10 mouse cellular contexts compared by ENCODE assay signal in genomic region chr12:100127866-100128480, GRCm38 (mm10). TPM values are rescaled to one million over a fixed set of nuclear protein-coding genes. Genes with fewer than 3 reads are reported as not detected.
DNase-seq lines count a peak whose midpoint lies in the region; ATAC-seq and TF ChIP-seq lines count a peak whose summit lies in the region.
"Had no signal": no experiment of that assay in that cellular context is flagged by ENCODE, and none has a peak within 500 bp of the region (broad histone marks: within the 10 kb centered on the region; RNA-seq: fewer than 3 reads in every experiment).

No protein-coding gene starts in this region.

- ATAC-seq in hindbrain, embryonic 13.5 days (ENCODE audit: low FRiP score), result no peak
- no peak for ATAC-seq in hindbrain, embryonic 14.5 days (ENCODE audit: low FRiP score)
- peak; percentile 54; the same call in 1 of the 2 replicates for ATAC-seq in heart, embryonic 14.5 days (ENCODE audit: insufficient number of reproducible peaks, insufficient read depth, low FRiP score, low read depth)
- no peak for ATAC-seq in hindbrain, postnatal 0 days
- ATAC-seq: inflammation-experienced regulatory T-cells, adult 6 months had no signal

- no peak overlapping the region for H3K9ac ChIP-seq in hindbrain, embryonic 13.5 days
- H3K9ac ChIP-seq in hindbrain, embryonic 14.5 days, result no peak overlapping the region
- peak overlapping the region; percentile 27; the same call in 1 of the 2 replicates for H3K9ac ChIP-seq in heart, embryonic 14.5 days (ENCODE audit: low read length)
- no peak overlapping the region for H3K9ac ChIP-seq in hindbrain, postnatal 0 days (replicated peaks; ENCODE audit: low read length)

- no peaks in the 10 kb centered on the region for H3K27me3 ChIP-seq in hindbrain, embryonic 13.5 days
- no peaks in the 10 kb centered on the region for H3K27me3 ChIP-seq in hindbrain, embryonic 14.5 days (ENCODE audit: control insufficient read depth, insufficient read depth, low read length)
- no peaks in the 10 kb centered on the region for H3K27me3 ChIP-seq in heart, embryonic 14.5 days (ENCODE audit: control insufficient read depth, insufficient read depth, low read length)
- H3K27me3 ChIP-seq in hindbrain, postnatal 0 days (ENCODE audit: insufficient read depth, low read length), result no peaks in the 10 kb centered on the region
- no peaks in the 10 kb centered on the region for H3K27me3 ChIP-seq in midbrain, embryonic 10.5 days (ENCODE audit: low read depth, poor library complexity, severe bottlenecking)
- H3K27me3 ChIP-seq: megakaryocyte, embryonic 14.5 days had no signal

- no peak overlapping the region for H3K4me3 ChIP-seq in hindbrain, embryonic 13.5 days
- H3K4me3 ChIP-seq in hindbrain, embryonic 14.5 days (replicated peaks; ENCODE audit: low read length), result no peak overlapping the region
- no peak overlapping the region for H3K4me3 ChIP-seq in heart, embryonic 14.5 days (ENCODE audit: control insufficient read depth in 1 of 2, insufficient read depth in 1 of 2, low read depth in 1 of 2, low read length in 2 of 2)
- no peak overlapping the region for H3K4me3 ChIP-seq in lung, adult 2 months (replicated peaks; ENCODE audit: extremely low read depth, low read depth, low read length)
- no peak overlapping the region for H3K4me3 ChIP-seq in hindbrain, postnatal 0 days (ENCODE audit: low read length)
- H3K4me3 ChIP-seq in midbrain, embryonic 10.5 days, result no peak overlapping the region
- H3K4me3 ChIP-seq: megakaryocyte, embryonic 14.5 days had no signal

- no peak for TF ChIP-seq POLR2A in lung, adult 2 months (IDR thresholded peaks at IDR 0.05; ENCODE audit: borderline replicate concordance, extremely low read depth, low read depth, low read length)

- 79% methylated on average over 8 of the region's 8 CpGs for WGBS in hindbrain, embryonic 13.5 days
- 83% methylated on average over 8 of the region's 8 CpGs for WGBS in hindbrain, embryonic 14.5 days
- 20% methylated on average over 8 of the region's 8 CpGs for WGBS in heart, embryonic 14.5 days
- 22% methylated on average over 8 of the region's 8 CpGs for WGBS in lung, adult 2 months
- 73% methylated on average over 8 of the region's 8 CpGs for WGBS in hindbrain, postnatal 0 days
- 88% methylated on average over 8 of the region's 8 CpGs for WGBS in midbrain, embryonic 10.5 days

- TF ChIP-seq CTCF in lung, adult 2 months (IDR thresholded peaks at IDR 0.05; ENCODE audit: insufficient read depth, low read length), result no peak
- no peak for TF ChIP-seq CTCF in hindbrain, postnatal 0 days (IDR thresholded peaks at IDR 0.05; ENCODE audit: low read depth)

- 0 out of 2 replicates have a peak, but pooled peaks cover 2% of the 10 kb centered on the region for H3K4me1 ChIP-seq in hindbrain, embryonic 13.5 days (replicated peaks)
- H3K4me1 ChIP-seq in hindbrain, embryonic 14.5 days (replicated peaks; ENCODE audit: control insufficient read depth, insufficient read depth, low read length), result no peaks in the 10 kb centered on the region
- H3K4me1 ChIP-seq in heart, embryonic 14.5 days (ENCODE audit: control insufficient read depth in 2 of 2, insufficient read depth in 2 of 2, low read length in 2 of 2), result peaks cover 15 to 24% of the 10 kb centered on the region in 2 experiments
- peaks cover 12% of the 10 kb centered on the region for H3K4me1 ChIP-seq in lung, adult 2 months (ENCODE audit: control insufficient read depth, insufficient read depth, low read length)
- H3K4me1 ChIP-seq in hindbrain, postnatal 0 days (ENCODE audit: insufficient read depth, low read length), result no peaks in the 10 kb centered on the region
- H3K4me1 ChIP-seq in midbrain, embryonic 10.5 days, result no peaks in the 10 kb centered on the region

- H3K9me3 ChIP-seq in hindbrain, embryonic 13.5 days, result no peaks in the 10 kb centered on the region
- no peaks in the 10 kb centered on the region for H3K9me3 ChIP-seq in hindbrain, embryonic 14.5 days (ENCODE audit: control insufficient read depth, low read length)
- H3K9me3 ChIP-seq in heart, embryonic 14.5 days (ENCODE audit: control insufficient read depth, low read length), result no peaks in the 10 kb centered on the region
- no peaks in the 10 kb centered on the region for H3K9me3 ChIP-seq in hindbrain, postnatal 0 days (ENCODE audit: low read length)
- H3K9me3 ChIP-seq in midbrain, embryonic 10.5 days (replicated peaks), result no peaks in the 10 kb centered on the region
- H3K9me3 ChIP-seq: megakaryocyte, embryonic 14.5 days had no signal

- H3K36me3 ChIP-seq in hindbrain, embryonic 13.5 days, result peaks cover 88% of the 10 kb centered on the region
- peaks cover 87% of the 10 kb centered on the region for H3K36me3 ChIP-seq in hindbrain, embryonic 14.5 days (replicated peaks; ENCODE audit: control insufficient read depth, insufficient read depth)
- peaks cover 84% of the 10 kb centered on the region for H3K36me3 ChIP-seq in heart, embryonic 14.5 days (ENCODE audit: control insufficient read depth, insufficient read depth, low read length)
- H3K36me3 ChIP-seq in hindbrain, postnatal 0 days (ENCODE audit: insufficient read depth, low read length), result peaks cover 62% of the 10 kb centered on the region
- peaks cover 95% of the 10 kb centered on the region for H3K36me3 ChIP-seq in midbrain, embryonic 10.5 days

- DNase-seq in hindbrain, embryonic 14.5 days (ENCODE audit: low spot score), result no peak
- DNase-seq in adipocyte (ENCODE audit: low spot score), result peak; percentile 45
- DNase-seq in lung, adult 2 months, result peak; percentile 31
- DNase-seq in hindbrain, postnatal 0 days (ENCODE audit: low spot score), result no peak
- DNase-seq in midbrain, embryonic 10.5 days (ENCODE audit: low spot score), result no peak
- DNase-seq in spleen, adult 18-20 months, result no peak

- H3K4me2 ChIP-seq in hindbrain, embryonic 13.5 days, result no peak overlapping the region
- H3K4me2 ChIP-seq in hindbrain, embryonic 14.5 days (replicated peaks), result no peak overlapping the region
- 0 out of 2 replicates have a peak overlapping the region, but pooled peaks have one; percentile 12 for H3K4me2 ChIP-seq in heart, embryonic 14.5 days (ENCODE audit: low read length)
- H3K4me2 ChIP-seq in hindbrain, postnatal 0 days (ENCODE audit: low read depth, low read length), result no peak overlapping the region

- H3K27ac ChIP-seq in hindbrain, embryonic 13.5 days, result 0 out of 2 replicates have a peak overlapping the region, but pooled peaks have one; percentile 3
- H3K27ac ChIP-seq in hindbrain, embryonic 14.5 days, result no peak overlapping the region
- H3K27ac ChIP-seq in heart, embryonic 14.5 days (replicated peaks in 1 of 2; ENCODE audit: control insufficient read depth in 1 of 2, insufficient read depth in 1 of 2, low read depth in 2 of 2, low read length in 2 of 2), result peak overlapping the region; percentile 67 to 74
- no peak overlapping the region for H3K27ac ChIP-seq in hindbrain, postnatal 0 days
- no peak overlapping the region for H3K27ac ChIP-seq in midbrain, embryonic 10.5 days (replicated peaks)

RNA-seq across cellular contexts. Expression of gene Psmc1, which starts 18.0 kb away (rescaled TPM):
- 282 and 285 TPM in 2 replicates for polyA plus RNA-seq in hindbrain, embryonic 13.5 days (2015; fragmentation: Nextera tagmentation; extraction: Ambion mirVana)
- polyA plus RNA-seq in hindbrain, embryonic 14.5 days (2014; fragmentation: Nextera tagmentation; extraction: Ambion mirVana), result 264 and 278 TPM in 2 replicates
- 196 and 198 TPM in 2 replicates for polyA plus RNA-seq in heart, embryonic 14.5 days (2014; fragmentation: Nextera tagmentation; extraction: Ambion mirVana)
- polyA plus RNA-seq in lung, adult 2 months (2012; rRNA removed), result 20.6 and 34.2 TPM in 2 replicates
- total RNA-seq in hindbrain, postnatal 0 days (2014; rRNA removed), result 64.4 and 89.0 TPM in 2 replicates
- 275 and 295 TPM in 2 replicates for polyA plus RNA-seq in hindbrain, postnatal 0 days (2015; fragmentation: Nextera tagmentation; extraction: Ambion mirVana)
- 417 and 419 TPM in 2 replicates for polyA plus RNA-seq in midbrain, embryonic 10.5 days (2016; fragmentation: Nextera tagmentation; extraction: Ambion mirVana)

RNA-seq across cellular contexts. Expression of gene Nrde2, which starts 31.5 kb away (rescaled TPM):
- 14.4 and 14.9 TPM in 2 replicates for polyA plus RNA-seq in hindbrain, embryonic 13.5 days (2015; fragmentation: Nextera tagmentation; extraction: Ambion mirVana)
- 12.0 and 14.0 TPM in 2 replicates for polyA plus RNA-seq in hindbrain, embryonic 14.5 days (2014; fragmentation: Nextera tagmentation; extraction: Ambion mirVana)
- 8.1 and 10.9 TPM in 2 replicates for polyA plus RNA-seq in heart, embryonic 14.5 days (2014; fragmentation: Nextera tagmentation; extraction: Ambion mirVana)
- 7.0 and 11.6 TPM in 2 replicates for polyA plus RNA-seq in lung, adult 2 months (2012; rRNA removed)
- 20.2 and 20.5 TPM in 2 replicates for total RNA-seq in hindbrain, postnatal 0 days (2014; rRNA removed)
- 11.8 and 13.6 TPM in 2 replicates for polyA plus RNA-seq in hindbrain, postnatal 0 days (2015; fragmentation: Nextera tagmentation; extraction: Ambion mirVana)
- polyA plus RNA-seq in midbrain, embryonic 10.5 days (2016; fragmentation: Nextera tagmentation; extraction: Ambion mirVana), result 14.1 and 15.1 TPM in 2 replicates

Comparison
In these comparisons a context has a peak if more than half of its experiments do, and no peak if none do; other contexts are left out.
1. H3K27ac ChIP-seq: peak in hindbrain, embryonic 13.5 days (single experiment) and heart, embryonic 14.5 days (2 of 2); none in hindbrain, embryonic 14.5 days (single experiment), hindbrain, postnatal 0 days (single experiment) and midbrain, embryonic 10.5 days (single experiment).
2. DNase-seq: peak in adipocyte (single experiment) and lung, adult 2 months (single experiment); none in hindbrain, embryonic 14.5 days (single experiment), hindbrain, postnatal 0 days (single experiment), midbrain, embryonic 10.5 days (single experiment) and spleen, adult 18-20 months (0 of 2).